Mouse (Mus musculus) midbrain, embryonic 13.5 days (tissue): ENCODE results near the gene Rala. TPM values are rescaled to one million over a fixed set of nuclear protein-coding genes. Genes with fewer than 3 reads are reported as not detected.

ENCODE experiments used
- polyA plus RNA-seq: library from polyadenylated mRNA; unstranded; fragments of >200 nt; fragmentation: Nextera tagmentation; extraction: Ambion mirVana; gene quantifications from 2 replicates; pipeline ENCODE4 v1.2.1, GENCODE M21; 2015

The Rala gene
- polyA plus RNA-seq, 1 experiment from 2014 or later = 186 TPM

Other genes starting within 250 kb of the Rala start
- 49.4 and 53.1 TPM in 2 replicates for gene Mplkip, start 249.0 kb downstream of the Rala start, polyA plus RNA-seq
- gene Sugct, start 248.7 kb downstream of the Rala start, polyA plus RNA-seq = 3.4 TPM in 2 replicates
- gene Cdk13, start 139.1 kb downstream of the Rala start, polyA plus RNA-seq = 17.4 and 18.9 TPM in 2 replicates
- 99.6 and 104 TPM in 2 replicates for gene Yae1d1, start 49.1 kb upstream of the Rala start, polyA plus RNA-seq